Mouse (Mus musculus) lung, postnatal 25 days (tissue): ENCODE data around the gene Rdh11.
A peak's percentile ranks its signal among the peaks of the same experiment; 100 is the strongest.
"Not testable (repeated sequence)": the region's sequence is repeated elsewhere in the genome, so short reads cannot be mapped to it uniquely, and the experiment has no call there.

Source experiments
- DNase-seq: peaks from one replicate; pipeline ENCODE4 v3.0.0; 2022; ENCODE audit warnings: low spot score

Gene Rdh11

GRCm38 (mm10) chr12:79192193-79192592 is at the start of gene Rdh11:
TSS of gene Rdh11 (minus strand) at chr12:79192293.
- no peak for DNase-seq

GRCm38 (mm10) chr12:79235485-79236080 is 43.5 kb upstream of the Rdh11 start:
- peak; percentile 5 for DNase-seq

GRCm38 (mm10) chr12:79217511-79217910 is 25.4 kb upstream of the Rdh11 start:
- DNase-seq = no peak

- no peak for DNase-seq
Measured at GRCm38 (mm10) chr12:79211447-79211846, 19.4 kb upstream of the Rdh11 start.

DNA sequence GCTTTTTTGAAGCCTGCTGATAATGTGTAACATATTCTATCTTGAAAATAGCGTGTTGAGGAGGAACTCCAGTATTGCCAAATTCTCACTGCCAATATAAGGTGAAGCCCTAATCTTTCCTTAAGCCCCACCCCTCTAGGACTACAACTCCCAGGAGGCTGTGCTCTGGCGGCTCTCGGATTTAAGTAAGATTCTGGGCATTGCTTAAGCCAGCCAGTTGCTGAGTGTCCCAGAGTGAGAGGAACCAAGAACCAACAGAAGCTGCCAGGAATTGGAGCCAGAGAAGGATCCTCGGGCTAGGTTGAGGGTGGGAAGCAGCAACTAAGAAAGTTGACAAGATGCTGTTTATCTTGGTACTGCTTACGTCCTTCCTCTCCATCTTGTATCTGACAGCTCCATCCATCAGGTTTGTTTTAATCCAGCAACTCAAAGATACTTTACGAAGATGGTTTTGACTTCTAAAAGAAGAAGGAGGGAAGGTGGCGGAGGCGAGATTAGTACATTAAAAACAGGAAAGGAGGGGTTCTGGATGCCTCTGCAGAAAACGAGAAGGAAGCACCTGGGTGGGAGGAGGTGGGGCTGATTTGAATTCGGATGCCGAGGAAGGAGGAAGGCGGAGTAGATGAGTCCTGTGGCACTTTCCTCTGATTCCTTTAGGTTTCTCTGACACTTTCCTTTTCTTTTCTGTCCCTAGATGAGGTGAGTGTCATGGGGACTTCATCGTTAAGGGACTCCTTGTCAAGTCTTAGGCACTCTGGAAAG is 16.8 kb upstream of the Rdh11 start, which contains the start of gene Rdh12:
Gene Rdh12, plus strand, starts transcription at position 212 of the 762 bp plus-strand sequence.
- peak; percentile 27 for DNase-seq

DNA sequence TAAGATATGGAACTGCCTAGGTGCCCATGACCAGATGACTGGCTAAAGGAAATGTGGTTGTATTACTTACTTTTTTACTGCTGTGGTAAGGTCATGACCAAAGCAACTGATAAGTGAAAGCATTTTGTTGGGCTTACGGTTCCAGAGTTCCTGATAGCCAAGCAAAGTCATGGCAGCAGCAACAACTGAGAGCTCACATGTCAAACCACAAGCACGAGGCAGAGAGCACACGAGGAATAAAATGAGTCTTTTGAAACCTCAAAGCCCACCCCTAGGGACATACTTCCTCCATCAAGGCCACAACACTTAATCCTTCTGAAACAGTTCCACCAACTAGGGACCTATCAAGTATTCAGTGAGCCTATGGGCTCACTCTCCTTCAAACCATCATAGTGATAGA is 9.8 kb upstream of the Rdh11 start:
- no peak for DNase-seq

DNA sequence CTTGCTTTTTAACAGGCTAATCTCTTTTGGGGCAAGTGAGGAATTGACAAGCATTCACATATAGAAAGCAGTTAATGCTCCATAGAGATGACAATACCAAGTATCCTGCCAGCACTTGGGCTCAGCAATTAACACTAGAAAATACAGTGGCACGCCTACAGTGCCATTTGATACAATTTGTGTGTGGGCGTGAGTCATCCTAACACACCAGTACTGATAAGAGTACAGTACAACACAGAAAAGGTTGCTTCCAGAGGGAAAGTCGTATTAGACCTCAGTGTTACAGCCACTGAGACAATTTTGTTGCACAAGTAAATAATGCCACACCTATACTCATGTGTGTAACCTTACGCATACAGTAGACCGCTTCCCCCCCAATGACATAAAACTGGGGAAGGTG is 5.0 kb upstream of the Rdh11 start:
- no peak for DNase-seq

- DNase-seq = peak; percentile 65
Measured at GRCm38 (mm10) chr12:79193441-79193840, 1.3 kb upstream of the Rdh11 start.

DNA sequence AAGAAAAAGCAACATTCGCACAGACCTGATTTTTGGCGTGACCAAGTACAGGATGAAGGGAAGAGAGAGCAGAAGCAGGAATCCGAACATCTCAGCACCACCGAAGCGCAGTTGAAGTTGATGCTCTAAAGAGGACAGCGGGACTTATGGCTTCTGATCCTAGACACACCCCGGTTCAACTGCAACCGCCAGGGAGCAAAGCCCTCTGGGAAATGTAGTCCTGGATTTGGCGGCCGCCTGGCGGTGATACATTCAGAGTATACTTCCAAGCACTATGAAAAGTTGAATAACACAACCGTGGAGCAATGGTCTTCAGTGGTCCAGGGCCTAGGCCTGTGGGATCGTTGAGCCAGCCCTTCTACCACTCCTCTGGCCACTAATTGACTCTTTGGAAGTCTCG is 392 bp downstream of the Rdh11 start:
- DNase-seq = peak; percentile 74

DNA sequence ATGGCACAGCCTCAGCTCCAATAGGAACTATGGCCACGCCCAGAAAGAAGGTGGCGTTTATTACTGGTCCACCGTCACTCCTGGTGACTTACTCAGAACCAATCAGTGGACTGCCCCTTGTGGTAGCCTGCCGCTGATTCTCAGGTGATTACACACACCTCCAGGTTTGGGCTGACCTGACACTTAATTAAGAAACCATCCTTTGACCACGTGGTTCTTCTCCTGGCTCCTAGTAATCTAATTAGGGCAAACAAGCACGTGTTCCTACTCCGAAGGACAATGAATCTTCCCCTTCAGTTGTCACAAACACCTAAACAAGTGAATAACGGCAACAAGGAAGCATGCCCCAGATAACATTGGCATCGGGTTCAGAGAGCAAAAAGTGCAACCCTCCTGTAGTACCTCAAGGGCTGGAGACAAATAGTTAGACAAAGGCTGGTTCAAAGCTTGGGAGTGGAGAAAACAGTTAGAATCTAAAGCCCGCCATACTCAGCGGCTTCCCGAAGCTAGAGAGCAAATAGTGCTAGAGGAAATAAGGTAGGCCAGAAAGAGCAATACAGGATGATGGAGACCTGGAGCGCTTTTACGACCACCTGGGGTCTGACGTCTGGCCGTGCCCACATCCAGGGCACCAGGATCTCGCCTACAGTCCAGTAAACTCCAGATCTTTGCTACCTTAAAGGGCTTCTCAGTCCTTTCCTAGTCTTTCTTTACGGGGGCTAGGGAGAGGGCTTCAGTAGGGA is 991 bp downstream of the Rdh11 start:
- DNase-seq = peak; percentile 75

DNA sequence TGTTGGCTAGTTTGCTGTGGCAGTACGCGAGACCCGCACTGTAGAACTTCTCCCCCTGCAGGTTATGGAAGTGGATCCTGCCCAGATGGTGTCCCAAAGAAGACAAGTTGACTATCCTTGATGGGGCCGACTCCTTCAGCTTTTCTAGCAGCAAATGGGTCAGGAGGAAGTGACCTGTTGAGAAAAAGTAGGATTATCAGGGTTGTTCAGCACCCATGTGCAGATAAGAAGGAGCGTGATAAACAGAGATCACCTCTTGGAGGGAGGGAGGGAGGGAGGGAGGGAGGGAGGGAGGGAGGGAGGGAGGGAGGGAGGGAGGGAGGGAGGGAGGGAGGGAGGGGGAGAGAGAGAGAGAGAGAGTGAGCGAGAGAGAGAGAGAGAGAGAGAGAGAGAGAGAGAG is 6.9 kb downstream of the Rdh11 start:
- DNase-seq = not testable (repeated sequence)

- DNase-seq = no peak
Measured at GRCm38 (mm10) chr12:79175998-79176397, 16.1 kb downstream of the Rdh11 start.

- DNase-seq = no peak
Measured at GRCm38 (mm10) chr12:79173721-79174120, 18.4 kb downstream of the Rdh11 start.

DNA sequence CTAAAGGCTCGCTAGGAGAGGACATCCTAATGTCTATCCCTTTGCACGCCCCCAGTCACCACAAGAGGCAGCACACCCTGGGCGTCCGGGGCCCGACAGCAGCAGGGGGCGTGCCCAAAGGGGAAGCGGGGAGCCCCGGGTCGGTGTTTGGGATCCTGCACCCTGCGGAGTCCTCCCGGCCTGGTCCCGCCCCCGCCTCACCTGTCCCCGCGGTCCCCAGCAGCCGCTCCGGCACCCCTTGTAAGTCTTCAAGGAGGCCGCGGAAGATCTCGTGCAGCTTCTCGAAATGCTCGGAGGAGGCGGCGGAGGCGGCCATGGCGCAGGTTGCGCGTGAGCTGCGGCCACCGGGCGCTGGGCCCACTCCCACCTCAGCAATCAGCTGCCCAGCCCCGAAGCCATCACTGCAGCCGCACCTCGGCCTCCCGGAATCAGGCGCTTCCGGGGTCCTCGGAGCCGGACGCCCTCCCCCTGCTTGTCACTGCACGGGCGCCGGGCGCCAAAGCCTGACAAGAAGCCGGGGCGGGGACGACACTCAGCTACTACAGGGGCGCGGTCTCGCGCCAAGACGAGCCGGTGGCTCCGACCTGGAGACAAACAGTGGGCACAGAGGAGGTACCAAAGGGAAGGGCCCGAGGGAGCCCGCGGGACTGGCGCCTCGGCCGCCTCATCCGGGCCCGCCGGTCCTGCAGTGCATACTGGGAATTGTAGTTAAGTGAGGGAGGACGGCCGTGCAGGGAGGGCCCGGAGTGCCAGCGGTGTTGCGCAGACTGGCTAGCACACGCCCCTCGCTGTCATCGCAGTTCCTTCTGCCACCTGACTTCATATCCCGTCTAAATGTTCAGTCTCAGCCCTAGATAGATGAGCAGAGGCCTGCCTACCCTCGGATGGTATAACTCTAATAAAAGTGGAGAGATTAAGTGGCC is 19.8 kb downstream of the Rdh11 start, which contains the start of gene Vti1b:
Gene Vti1b, minus strand, starts transcription at position 649 of the 923 bp plus-strand sequence.
- DNase-seq = peak; percentile 94

DNA sequence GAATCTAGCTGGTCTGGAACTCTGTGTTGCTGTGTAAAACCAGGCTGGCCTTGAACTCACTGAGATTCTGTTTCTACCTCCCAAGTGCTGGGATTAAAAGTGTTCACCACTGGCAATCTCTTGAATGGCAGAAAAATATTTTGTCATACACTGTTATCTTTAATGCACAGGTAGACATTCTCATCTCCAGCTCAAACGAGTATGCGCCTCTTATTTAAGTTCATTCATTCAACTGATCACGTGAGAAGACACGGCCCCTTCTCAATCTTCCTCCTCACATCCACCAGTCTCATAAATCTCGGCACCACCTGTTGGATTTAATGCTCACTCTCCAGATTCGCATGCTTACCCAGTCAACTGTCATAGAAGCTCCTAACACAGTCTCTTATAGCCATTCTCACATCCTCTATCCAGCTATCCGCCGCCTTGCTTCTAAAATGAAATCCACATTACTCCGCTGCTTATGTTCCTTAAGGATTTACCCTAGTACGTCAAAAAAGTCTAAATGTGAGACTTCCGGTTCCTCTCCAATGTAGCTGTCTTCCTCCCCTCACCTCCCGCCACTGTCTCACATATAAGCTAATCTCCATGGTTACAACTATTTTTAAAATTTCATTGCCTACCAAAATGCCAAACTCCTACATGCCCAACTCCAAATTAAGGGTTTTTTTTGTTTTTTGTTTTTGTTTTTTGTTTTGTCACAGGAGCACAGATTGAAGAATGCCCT is 20.7 kb downstream of the Rdh11 start:
- no peak for DNase-seq

DNA sequence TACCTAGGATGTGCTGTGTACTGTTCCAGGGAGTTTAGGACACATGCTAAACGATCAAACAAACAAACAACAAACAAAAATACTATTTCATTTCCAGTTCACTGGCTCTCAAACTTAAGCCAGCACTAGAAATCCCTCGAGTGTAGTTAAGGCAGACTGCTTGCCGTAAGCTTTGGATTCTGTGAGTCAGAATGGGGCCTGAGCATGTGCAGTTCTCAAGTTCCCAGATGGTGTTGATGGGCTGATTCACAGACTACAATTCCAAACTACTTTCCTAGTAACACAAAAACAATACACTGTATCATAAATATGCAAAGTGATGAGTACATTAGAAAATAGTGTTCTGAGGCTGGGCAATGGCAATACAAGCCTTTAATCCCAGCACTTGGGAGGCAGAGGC is 21.7 kb downstream of the Rdh11 start:
- DNase-seq = no peak

- DNase-seq = no peak
Measured at GRCm38 (mm10) chr12:79169173-79169572, 22.9 kb downstream of the Rdh11 start.

GRCm38 (mm10) chr12:79162876-79163275 is 29.2 kb downstream of the Rdh11 start:
- no peak for DNase-seq

DNA sequence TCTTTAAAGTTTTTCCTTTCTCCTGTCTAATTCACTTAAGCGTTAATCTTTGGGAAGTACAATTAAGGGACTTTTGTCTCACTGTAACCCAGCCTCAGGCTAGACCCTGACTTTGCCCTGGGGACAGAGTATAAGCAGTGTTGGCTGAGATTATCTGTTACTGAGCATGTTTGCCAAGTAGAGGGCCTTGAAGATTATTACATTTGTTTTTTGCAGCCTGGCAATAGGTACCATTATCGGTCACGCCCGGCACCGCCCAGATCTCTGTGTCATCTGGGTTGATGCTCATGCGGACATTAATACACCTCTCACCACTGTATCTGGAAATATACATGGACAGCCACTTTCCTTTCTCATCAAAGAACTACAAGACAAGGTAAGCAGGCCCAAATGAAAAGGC is 42.4 kb downstream of the Rdh11 start:
- DNase-seq = no peak

DNA sequence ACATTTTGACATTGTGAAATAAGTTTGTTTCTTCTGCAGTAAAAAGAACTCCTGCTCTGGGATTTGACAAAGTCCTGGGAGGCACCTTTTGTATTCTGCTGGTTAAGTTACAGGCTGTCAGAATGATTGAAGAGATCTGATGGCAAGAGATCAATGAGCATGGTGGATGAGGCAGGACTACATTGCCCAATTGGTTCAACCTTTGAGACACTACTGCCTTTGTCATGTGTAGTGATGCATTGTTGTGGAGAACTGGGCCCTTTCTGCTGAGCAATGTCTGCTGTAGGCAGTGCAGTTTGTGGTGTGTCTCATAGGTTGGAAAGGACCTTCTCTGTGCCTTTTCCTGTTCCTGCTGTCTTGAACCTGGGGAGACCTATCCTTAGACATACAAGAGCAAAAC is 50.7 kb downstream of the Rdh11 start:
- DNase-seq = no peak

GRCm38 (mm10) chr12:79140811-79141210 is 51.3 kb downstream of the Rdh11 start:
- DNase-seq = no peak
